Mouse (Mus musculus): Measurements from ENCODE around the gene E030025P04Rik.

E030025P04Rik gene

GRCm38 (mm10) chr11:109102646-109103045 lies 41.5 kb downstream of the E030025P04Rik start:
- DNase-seq (ENCODE audit: low read depth, low spot score), result no peak

GRCm38 (mm10) chr11:109100266-109100665 lies 43.9 kb downstream of the E030025P04Rik start:
- no peak for DNase-seq (ENCODE audit: low read depth, low spot score)

- no peak for DNase-seq (ENCODE audit: low read depth, low spot score)
These were observed 52.3 kb downstream of the E030025P04Rik start for GRCm38 (mm10) chr11:109091821-109092220.
